Mouse (Mus musculus) small intestine, adult 2 months (tissue): ENCODE measurements around the gene Boc. TPM values are rescaled to one million over a fixed set of nuclear protein-coding genes. Genes with fewer than 3 reads are reported as not detected.

Experiments used
- H3K27ac ChIP-seq: fragments of 200-500 bp; 2 replicates; pipeline ENCODE4 v1.5.1; 2012; ENCODE audit warnings: low read depth, low read length, control low read depth, inconsistent platforms; ENCODE audit not compliant: insufficient read depth
- H3K27me3 ChIP-seq: fragments of 200-500 bp; 2 replicates; pipeline ENCODE4 v1.6.1; 2012; ENCODE audit warnings: mild to moderate bottlenecking, moderate library complexity, low read length, inconsistent platforms; ENCODE audit not compliant: control insufficient read depth, insufficient read depth
- H3K36me3 ChIP-seq: fragments of 200-500 bp; 2 replicates; pipeline ENCODE4 v1.6.1; 2012; ENCODE audit warnings: mild to moderate bottlenecking, low read length, control low read depth, inconsistent platforms; ENCODE audit not compliant: control insufficient read depth, insufficient read depth
- H3K4me1 ChIP-seq: fragments of 200-500 bp; 2 replicates; pipeline ENCODE4 v1.6.1; 2012; ENCODE audit warnings: low read length, inconsistent platforms, mixed read lengths; ENCODE audit not compliant: control insufficient read depth, insufficient read depth, insufficient read length
- H3K4me3 ChIP-seq: fragments of 200-500 bp; 2 replicates; pipeline ENCODE4 v1.5.1; 2012; ENCODE audit warnings: low read depth, mild to moderate bottlenecking, control low read depth, inconsistent platforms, low read length, moderate library complexity
- CTCF ChIP-seq: fragments of 200-500 bp; IDR thresholded peaks from 2 replicates; pipeline ENCODE4 v1.5.1; 2012; ENCODE audit warnings: low read depth, mild to moderate bottlenecking, control low read depth, inconsistent platforms, low read length, moderate library complexity, mixed read lengths; ENCODE audit not compliant: insufficient replicate concordance, insufficient read length; ENCODE audit errors: extremely low read depth
- POLR2A ChIP-seq: fragments of 200-500 bp; IDR thresholded peaks from 2 replicates; pipeline ENCODE4 v1.6.1; 2012; ENCODE audit warnings: low read depth, mild to moderate bottlenecking, control low read depth, inconsistent platforms, low read length, moderate library complexity
- WGBS: fragments of 180-500 bp; shearing (Covaris S2); methylation state at CpG from one replicate; pipeline ENCODE4 v1.1.7; 2018; 5-methylcytosine and 5-hydroxymethylcytosine counted together
- polyA plus RNA-seq: library from polyadenylated mRNA; depleted of rRNA; stranded (reverse); fragments of >200 nt; gene quantifications from 2 replicates; pipeline ENCODE4 v1.2.3, GENCODE M21; 2012

Boc gene
- polyA plus RNA-seq, 1 experiment = 3.5 TPM

GRCm38 (mm10) chr16:44551491-44551890 is 7.2 kb downstream of the Boc start:
- H3K4me1 ChIP-seq = 0 out of 2 replicates have a peak, but pooled peaks cover 2% of the 10 kb centered on the region
- no peaks in the 10 kb centered on the region for H3K36me3 ChIP-seq
- H3K27me3 ChIP-seq = no peaks in the 10 kb centered on the region
- no peak overlapping the region for H3K4me3 ChIP-seq
- H3K27ac ChIP-seq = no peak overlapping the region
- 77% methylated on average over 5 of the region's 5 CpGs for WGBS
- TF ChIP-seq POLR2A = no peak
- no peak for TF ChIP-seq CTCF

- no peaks in the 10 kb centered on the region for H3K27me3 ChIP-seq
- 56% methylated on average over 5 of the region's 5 CpGs for WGBS
These were observed 7.9 kb downstream of the Boc start for GRCm38 (mm10) chr16:44550843-44551242.

GRCm38 (mm10) chr16:44549867-44550679 is 8.6 kb downstream of the Boc start:
- H3K36me3 ChIP-seq = no peaks in the 10 kb centered on the region
- 0 out of 2 replicates have a peak, but pooled peaks cover 2% of the 10 kb centered on the region for H3K4me1 ChIP-seq
- no peak overlapping the region for H3K27ac ChIP-seq
- no peak overlapping the region for H3K4me3 ChIP-seq
- no peak for TF ChIP-seq CTCF
- TF ChIP-seq POLR2A = no peak
- H3K27me3 ChIP-seq = no peaks in the 10 kb centered on the region
- 68% methylated on average over 7 of the region's 7 CpGs for WGBS

More at GRCm38 (mm10) chr16:44550843-44551242, 7.9 kb downstream of the Boc start:
- no peak overlapping the region for H3K4me3 ChIP-seq
- H3K4me1 ChIP-seq = 0 out of 2 replicates have a peak, but pooled peaks cover 2% of the 10 kb centered on the region
- TF ChIP-seq POLR2A = no peak
- TF ChIP-seq CTCF = no peak
- H3K27ac ChIP-seq = no peak overlapping the region
- no peaks in the 10 kb centered on the region for H3K36me3 ChIP-seq

GRCm38 (mm10) chr16:44549381-44549780 is 9.3 kb downstream of the Boc start:
- WGBS = 83% methylated on average over 6 of the region's 6 CpGs

GRCm38 (mm10) chr16:44547976-44548375 is 10.7 kb downstream of the Boc start:
- WGBS = 86% methylated on average over 1 of the region's 1 CpGs
- Histone ChIP-seq H3K27me3 (no peaks in the 10 kb centered on the region), H3K4me1 (0 out of 2 replicates have a peak, but pooled peaks cover 2% of the 10 kb centered on the region), H3K27ac (no peak overlapping the region), H3K4me3 (no peak overlapping the region), H3K36me3 (no peaks in the 10 kb centered on the region)
- no peak for TF ChIP-seq CTCF
- no peak for TF ChIP-seq POLR2A

More at GRCm38 (mm10) chr16:44549381-44549780, 9.3 kb downstream of the Boc start:
- H3K27ac ChIP-seq = no peak overlapping the region
- no peak overlapping the region for H3K4me3 ChIP-seq
- no peaks in the 10 kb centered on the region for H3K27me3 ChIP-seq
- 0 out of 2 replicates have a peak, but pooled peaks cover 2% of the 10 kb centered on the region for H3K4me1 ChIP-seq
- TF ChIP-seq CTCF = no peak
- TF ChIP-seq POLR2A = no peak
- no peaks in the 10 kb centered on the region for H3K36me3 ChIP-seq

- Histone ChIP-seq H3K27me3 (no peaks in the 10 kb centered on the region), H3K27ac (no peak overlapping the region), H3K4me1 (peaks cover 4% of the 10 kb centered on the region), H3K36me3 (no peaks in the 10 kb centered on the region), H3K4me3 (no peak overlapping the region)
- whole genome bisulfite sequencing = 65% methylated on average over 8 of the region's 8 CpGs
- TF ChIP-seq CTCF (no peak), POLR2A (no peak)
These were observed 11.9 kb downstream of the Boc start for GRCm38 (mm10) chr16:44546831-44547230.

- no peak overlapping the region for H3K27ac ChIP-seq
- TF ChIP-seq POLR2A (no peak), CTCF (no peak)
- WGBS = 83% methylated on average over 2 of the region's 2 CpGs
- no peak overlapping the region for H3K4me3 ChIP-seq
- no peaks in the 10 kb centered on the region for H3K36me3 ChIP-seq
- peaks cover 4% of the 10 kb centered on the region for H3K4me1 ChIP-seq
- H3K27me3 ChIP-seq = no peaks in the 10 kb centered on the region
These were observed 12.8 kb downstream of the Boc start for GRCm38 (mm10) chr16:44545939-44546338.
